Mouse (Mus musculus) forebrain, embryonic 10.5 days (tissue): Measurements from ENCODE around the gene Rfc2. TPM values are rescaled to one million over a fixed set of nuclear protein-coding genes. Genes with fewer than 3 reads are reported as not detected.
A peak's percentile ranks its signal among the peaks of the same experiment; 100 is the strongest.
"Not testable (repeated sequence)": the region's sequence is repeated elsewhere in the genome, so short reads cannot be mapped to it uniquely, and the experiment has no call there.

Experiments used
- DNase-seq: peaks from one replicate; pipeline ENCODE4 v3.0.0-alpha.2; 2017; ENCODE audit warnings: low spot score; ENCODE audit errors: extremely low spot score
- H3K27ac ChIP-seq: fragments of 300-500 bp; sonication (generic); 2 replicates; pipeline ENCODE4 v1.5.1; 2016; ENCODE audit warnings: mild to moderate bottlenecking
- H3K27me3 ChIP-seq: fragments of 300-500 bp; sonication (generic); 2 replicates; pipeline ENCODE4 v1.6.1; 2016; ENCODE audit warnings: mild to moderate bottlenecking; ENCODE audit not compliant: poor library complexity, severe bottlenecking
- H3K36me3 ChIP-seq: fragments of 300-500 bp; sonication (generic); replicated peaks from 2 replicates; pipeline ENCODE4 v1.6.1; 2016; ENCODE audit warnings: mild to moderate bottlenecking, moderate library complexity
- H3K4me1 ChIP-seq: fragments of 300-500 bp; sonication (generic); 2 replicates; pipeline ENCODE4 v1.6.1; 2016
- H3K4me3 ChIP-seq: fragments of 300-500 bp; sonication (generic); 2 replicates; pipeline ENCODE4 v1.5.1; 2016; ENCODE audit warnings: mild to moderate bottlenecking, moderate library complexity
- H3K9me3 ChIP-seq: fragments of 300-500 bp; sonication (generic); 2 replicates; pipeline ENCODE4 v1.6.1; 2016; ENCODE audit warnings: mild to moderate bottlenecking, moderate library complexity
- WGBS: fragments of 180-500 bp; shearing (Covaris S2); methylation state at CpG from one replicate; pipeline ENCODE4 v1.1.7; 2016; 5-methylcytosine and 5-hydroxymethylcytosine counted together
- microRNA-seq: library from miRNA; unstranded; fragments of <30 nt; microRNA quantifications from one replicate; pipeline ENCODE4, GENCODE M21; 2017
- polyA plus RNA-seq: library from polyadenylated mRNA; unstranded; fragments of >200 nt; fragmentation: Nextera tagmentation; extraction: Ambion mirVana; gene quantifications from 2 replicates; pipeline ENCODE4 v1.2.1, GENCODE M21; 2016

Gene Rfc2
- polyA plus RNA-seq, 1 experiment from 2014 or later, result 440 TPM

- Histone ChIP-seq H3K27ac (no peak overlapping the region), H3K9me3 (no peaks in the 10 kb centered on the region; the same call in 1 of the 2 replicates), H3K4me3 (no peak overlapping the region), H3K36me3 (no peaks in the 10 kb centered on the region), H3K4me1 (no peaks in the 10 kb centered on the region), H3K27me3 (no peaks in the 10 kb centered on the region)
- no peak for DNase-seq
- WGBS, result 78% methylated on average over 4 of the region's 4 CpGs
These were observed 65.3 kb downstream of the Rfc2 start for GRCm38 (mm10) chr5:134646461-134646860.

GRCm38 (mm10) chr5:134647394-134647793, 66.2 kb downstream of the Rfc2 start:
- H3K27me3 ChIP-seq, result no peaks in the 10 kb centered on the region
- H3K36me3 ChIP-seq, result no peaks in the 10 kb centered on the region
- no peak for DNase-seq
- WGBS, result 71% methylated on average over 2 of the region's 2 CpGs
- no peak overlapping the region for H3K27ac ChIP-seq
- H3K4me3 ChIP-seq, result no peak overlapping the region
- H3K9me3 ChIP-seq, result no peaks in the 10 kb centered on the region; the same call in 1 of the 2 replicates
- no peaks in the 10 kb centered on the region for H3K4me1 ChIP-seq

- not testable (repeated sequence) for H3K4me1 ChIP-seq, H3K9me3 ChIP-seq, H3K36me3 ChIP-seq, DNase-seq, H3K27ac ChIP-seq, H3K27me3 ChIP-seq, H3K4me3 ChIP-seq
- 91% methylated on average over 3 of the region's 4 CpGs for WGBS
These were observed 67.8 kb downstream of the Rfc2 start for GRCm38 (mm10) chr5:134648976-134649375.

GRCm38 (mm10) chr5:134650926-134651325, 69.8 kb downstream of the Rfc2 start:
- Histone ChIP-seq H3K27ac (no peak overlapping the region), H3K9me3 (no peaks in the 10 kb centered on the region; the same call in 1 of the 2 replicates), H3K27me3 (no peaks in the 10 kb centered on the region), H3K4me1 (0 out of 2 replicates have a peak, but pooled peaks cover 3% of the 10 kb centered on the region), H3K4me3 (no peak overlapping the region), H3K36me3 (no peaks in the 10 kb centered on the region)
- WGBS, result 57% methylated on average over 5 of the region's 5 CpGs
- DNase-seq, result peak; percentile 31

Small RNAs within 50 kb of the gene (microRNA-seq; reads per million reads assigned to microRNA genes)
- gene Mir7228, result not detected

Other genes starting within 250 kb of the Rfc2 start
- gene Gtf2ird1, start 124.7 kb upstream of the Rfc2 start, polyA plus RNA-seq, result 92.6 and 98.9 TPM in 2 replicates
- 4.2 and 4.5 TPM in 2 replicates for gene Clip2, start 28.9 kb upstream of the Rfc2 start, polyA plus RNA-seq
- gene Syna, start 21.2 kb upstream of the Rfc2 start, polyA plus RNA-seq, result 0.10 TPM in 1 of 2 replicates, not detected in the other
- gene Lat2, start 33.7 kb downstream of the Rfc2 start, polyA plus RNA-seq, result 2.8 and 4.2 TPM in 2 replicates
- 571 and 588 TPM in 2 replicates for gene Eif4h, start 58.1 kb downstream of the Rfc2 start, polyA plus RNA-seq
- 6.2 and 7.1 TPM in 2 replicates for gene Limk1, start 107.2 kb downstream of the Rfc2 start, polyA plus RNA-seq
- gene Eln, start 166.0 kb downstream of the Rfc2 start, polyA plus RNA-seq, result 1.3 TPM in 2 replicates